Mouse (Mus musculus) intestine, embryonic 16.5 days (tissue): ENCODE results near the gene Nop53. TPM values are rescaled to one million over a fixed set of nuclear protein-coding genes. Genes with fewer than 3 reads are reported as not detected.

ENCODE experiments used
- ATAC-seq: fragments of 200-750 bp; cut with Nextera tagmentation; 2 replicates; pipeline ENCODE4 v1.8.0; 2017; ENCODE audit warnings: moderate TSS enrichment, moderate library complexity
- H3K27ac ChIP-seq: fragments of 300-500 bp; sonication (generic); 2 replicates; pipeline ENCODE4 v1.5.1; 2014; ENCODE audit warnings: mild to moderate bottlenecking, low read length
- H3K27me3 ChIP-seq: fragments of 300-500 bp; sonication (generic); replicated peaks from 2 replicates; pipeline ENCODE4 v1.6.1; 2014; ENCODE audit warnings: low read length, control low read depth, mixed read lengths; ENCODE audit not compliant: control insufficient read depth, insufficient read depth
- H3K36me3 ChIP-seq: fragments of 300-500 bp; sonication (generic); 2 replicates; pipeline ENCODE4 v1.6.1; 2014; ENCODE audit warnings: low read length, control low read depth; ENCODE audit not compliant: control insufficient read depth, insufficient read depth
- H3K4me1 ChIP-seq: fragments of 300-500 bp; sonication (generic); 2 replicates; pipeline ENCODE4 v1.6.1; 2014; ENCODE audit warnings: low read length, control low read depth, mixed read lengths; ENCODE audit not compliant: control insufficient read depth, insufficient read depth
- H3K4me2 ChIP-seq: fragments of 300-500 bp; sonication (generic); 2 replicates; pipeline ENCODE4 v1.6.1; 2014; ENCODE audit warnings: low read depth, low read length, control low read depth
- H3K4me3 ChIP-seq: fragments of 300-500 bp; sonication (generic); 2 replicates; pipeline ENCODE4 v1.5.1; 2014; ENCODE audit warnings: mild to moderate bottlenecking, low read length
- H3K9ac ChIP-seq: fragments of 300-500 bp; sonication (generic); 2 replicates; pipeline ENCODE4 v1.6.1; 2014; ENCODE audit warnings: low read depth, low read length
- H3K9me3 ChIP-seq: fragments of 300-500 bp; sonication (generic); 2 replicates; pipeline ENCODE4 v1.6.1; 2016; ENCODE audit warnings: low read length, control low read depth; ENCODE audit not compliant: control insufficient read depth
- WGBS: fragments of 180-500 bp; shearing (Covaris S2); extraction: QIAGEN DNeasy Blood & Tissue Kit; methylation state at CpG from one replicate; pipeline ENCODE4 v1.1.7; 2014; 5-methylcytosine and 5-hydroxymethylcytosine counted together
- polyA plus RNA-seq: library from polyadenylated mRNA; unstranded; fragments of >200 nt; fragmentation: Nextera tagmentation; extraction: Ambion mirVana; gene quantifications from 2 replicates; pipeline ENCODE4 v1.2.1, GENCODE M21; 2015

Gene Nop53
- 153 and 156 TPM in 2 replicates for polyA plus RNA-seq

DNA sequence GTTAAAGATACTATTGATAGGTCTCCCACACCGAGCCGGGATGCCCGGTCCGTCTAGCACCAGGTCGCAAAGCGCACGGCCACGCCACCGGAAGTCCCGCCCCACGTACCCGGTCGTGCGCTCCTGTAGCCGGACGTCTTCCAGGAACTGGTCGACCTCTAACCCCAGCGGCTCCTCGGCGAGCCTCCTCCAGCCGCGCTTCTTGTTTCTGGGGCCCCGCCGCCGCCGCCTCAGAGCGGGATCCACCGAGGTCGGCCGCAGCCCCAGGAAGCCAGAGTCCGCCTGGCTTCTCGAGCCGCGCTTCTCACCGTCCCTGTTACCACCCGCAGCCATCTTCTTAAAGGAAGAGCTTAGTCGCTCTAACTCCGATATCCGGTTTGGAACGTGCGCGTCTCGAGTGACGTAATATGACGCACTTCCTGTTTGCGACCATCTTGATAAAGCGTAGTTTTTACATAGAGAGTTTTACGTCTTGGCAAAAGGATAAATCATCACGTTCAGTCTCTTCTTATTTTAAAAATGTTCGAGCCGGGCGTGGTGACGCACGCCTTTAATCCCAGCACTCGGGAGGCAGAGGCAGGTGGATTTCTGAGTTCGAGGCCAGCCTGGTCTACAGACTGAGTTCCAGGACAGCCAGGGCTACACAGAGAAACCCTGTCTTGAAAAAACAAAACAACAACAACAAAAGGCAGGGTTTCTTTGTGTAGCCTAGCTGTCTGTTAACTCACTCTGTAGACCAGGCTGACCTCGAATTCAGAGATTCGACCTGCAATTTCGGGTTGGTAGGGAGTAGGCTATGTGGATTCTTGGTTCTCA lies at the start of gene Nop53:
Nop53 (minus strand) TSS at position 354 of the 816 bp plus-strand sequence.
- peak; percentile 92 for ATAC-seq
- H3K4me2 ChIP-seq, result peak within 1 kb of the TSS; percentile 69
- peak within 1 kb of the TSS; percentile 78 for H3K9ac ChIP-seq
- WGBS, result 1% methylated on average over 59 of the region's 59 CpGs
- H3K27ac ChIP-seq, result peak within 1 kb of the TSS; percentile 96
- H3K9me3 ChIP-seq, result no peaks in the 10 kb centered on the region
- peak within 1 kb of the TSS; percentile 74 for H3K4me3 ChIP-seq
- peaks cover 14% of the 10 kb centered on the region for H3K36me3 ChIP-seq
- H3K27me3 ChIP-seq, result no peaks in the 10 kb centered on the region
- H3K4me1 ChIP-seq, result peaks cover 23% of the 10 kb centered on the region

DNA sequence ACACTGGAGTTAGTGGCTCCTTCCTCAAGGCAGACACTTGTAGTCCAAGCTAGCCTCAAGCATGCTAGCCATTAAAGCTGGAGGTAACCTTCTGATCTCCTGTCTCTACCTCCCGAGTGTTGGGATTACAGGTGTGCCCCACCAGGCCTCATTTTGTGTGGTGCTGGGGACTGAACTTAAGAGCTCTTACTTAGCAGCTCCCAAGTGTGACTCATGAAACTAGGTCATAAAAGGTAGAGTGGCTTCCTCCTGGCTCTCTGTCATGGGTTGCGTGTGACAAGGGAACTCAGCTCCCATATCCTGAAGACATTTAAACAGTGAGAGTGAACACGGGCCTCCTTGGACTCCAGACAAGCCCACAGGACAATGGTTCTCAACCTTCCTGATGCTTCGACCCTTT lies 47.9 kb upstream of the Nop53 start:
- WGBS, result 78% methylated on average over 4 of the region's 4 CpGs
- peak; percentile 75 for ATAC-seq
- Histone ChIP-seq H3K9ac (no peak overlapping the region), H3K36me3 (peaks cover 14% of the 10 kb centered on the region), H3K4me3 (no peak overlapping the region), H3K27me3 (no peaks in the 10 kb centered on the region), H3K4me1 (peaks cover 11% of the 10 kb centered on the region), H3K27ac (peak overlapping the region; percentile 82), H3K4me2 (no peak overlapping the region), H3K9me3 (no peaks in the 10 kb centered on the region)

DNA sequence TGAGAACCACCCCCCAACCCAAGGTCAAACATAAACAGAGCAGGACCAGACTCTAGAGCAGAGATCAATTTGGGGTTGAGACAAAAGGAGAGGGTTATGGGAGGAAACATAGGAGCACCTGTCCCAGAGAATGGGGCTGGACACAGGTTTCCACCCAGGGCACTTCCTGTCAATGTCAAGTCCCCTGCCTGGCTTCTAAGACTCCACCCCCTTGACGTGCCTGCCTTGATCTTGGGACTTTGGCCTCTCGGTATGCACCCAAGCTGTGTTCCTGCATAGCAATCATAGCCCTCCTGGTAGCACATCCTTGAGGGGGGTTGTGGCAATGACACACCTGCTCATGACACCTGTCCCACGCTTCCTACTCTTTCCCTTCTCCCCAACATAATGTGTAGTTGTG lies 47.3 kb upstream of the Nop53 start:
- Histone ChIP-seq H3K4me1 (peaks cover 11% of the 10 kb centered on the region), H3K27ac (peak overlapping the region; percentile 82), H3K36me3 (peaks cover 20% of the 10 kb centered on the region), H3K9ac (no peak overlapping the region), H3K9me3 (no peaks in the 10 kb centered on the region), H3K4me2 (no peak overlapping the region), H3K4me3 (no peak overlapping the region), H3K27me3 (no peaks in the 10 kb centered on the region)
- WGBS, result 59% methylated on average over 3 of the region's 3 CpGs
- peak; percentile 86 for ATAC-seq

DNA sequence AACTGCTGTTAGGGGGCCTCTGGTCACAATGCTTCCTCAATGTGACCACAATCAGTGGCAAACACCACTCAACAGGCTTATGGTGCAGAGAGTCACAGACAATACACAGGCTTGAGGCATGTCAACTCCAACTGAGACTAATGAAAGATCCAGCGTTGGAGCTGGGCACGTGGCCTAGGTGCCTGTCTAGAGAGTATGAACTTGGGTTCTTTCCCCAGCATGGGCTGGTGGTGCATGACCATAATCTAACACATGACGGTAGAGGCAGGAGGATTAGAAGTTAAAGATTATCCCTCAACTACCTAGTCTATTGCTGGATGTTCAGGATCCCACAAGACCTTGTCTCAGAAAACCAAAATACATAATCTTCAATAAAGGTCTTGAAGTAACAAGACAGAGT lies 45.9 kb upstream of the Nop53 start:
- Histone ChIP-seq H3K4me3 (no peak overlapping the region), H3K36me3 (peaks cover 30% of the 10 kb centered on the region), H3K27ac (no peak overlapping the region), H3K27me3 (no peaks in the 10 kb centered on the region), H3K4me2 (no peak overlapping the region), H3K9ac (no peak overlapping the region), H3K4me1 (peaks cover 11% of the 10 kb centered on the region), H3K9me3 (no peaks in the 10 kb centered on the region)
- WGBS, result 90% methylated on average over 3 of the region's 3 CpGs
- no peak for ATAC-seq

DNA sequence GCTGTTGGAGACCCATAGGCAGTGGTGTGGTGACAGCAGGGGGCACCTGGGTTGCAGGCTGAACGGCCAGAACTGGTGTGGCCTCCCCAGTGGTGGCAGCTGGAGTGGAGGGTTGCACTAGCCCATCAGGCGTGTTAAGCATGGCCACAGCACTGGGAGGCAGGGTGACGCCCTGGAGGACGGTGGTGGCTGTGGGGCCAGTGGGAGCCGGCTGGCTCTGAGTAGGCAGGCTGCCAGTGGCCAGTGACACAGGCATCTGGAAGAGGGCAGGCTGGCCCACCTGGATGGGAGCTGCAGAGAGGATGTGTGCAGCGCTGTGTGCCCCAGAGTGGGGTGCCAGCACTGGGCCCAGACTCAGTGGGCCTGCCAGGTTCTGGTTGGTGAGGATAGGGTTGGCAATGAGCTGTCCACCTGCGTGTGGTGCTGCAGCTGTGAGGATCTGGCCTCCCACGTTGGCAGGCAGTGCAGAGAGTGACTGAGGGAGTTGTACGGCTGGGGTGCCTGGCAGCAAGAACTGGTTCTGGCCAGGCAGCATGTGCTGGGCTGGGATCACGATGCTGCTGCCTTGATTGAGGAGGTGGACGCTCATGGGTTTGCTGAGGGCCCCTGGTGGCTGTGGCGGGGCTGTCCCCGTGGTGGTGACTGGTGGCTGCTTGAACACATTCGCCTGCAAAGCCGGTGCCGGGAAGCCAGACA lies 41.9 kb upstream of the Nop53 start:
- H3K27me3 ChIP-seq, result no peaks in the 10 kb centered on the region
- H3K9me3 ChIP-seq, result no peaks in the 10 kb centered on the region
- no peak overlapping the region for H3K9ac ChIP-seq
- ATAC-seq, result no peak
- H3K4me2 ChIP-seq, result no peak overlapping the region
- H3K4me3 ChIP-seq, result no peak overlapping the region
- no peak overlapping the region for H3K27ac ChIP-seq
- 0 out of 2 replicates have a peak, but pooled peaks cover 2% of the 10 kb centered on the region for H3K4me1 ChIP-seq
- 87% methylated on average over 16 of the region's 16 CpGs for WGBS
- peaks cover 26% of the 10 kb centered on the region for H3K36me3 ChIP-seq

DNA sequence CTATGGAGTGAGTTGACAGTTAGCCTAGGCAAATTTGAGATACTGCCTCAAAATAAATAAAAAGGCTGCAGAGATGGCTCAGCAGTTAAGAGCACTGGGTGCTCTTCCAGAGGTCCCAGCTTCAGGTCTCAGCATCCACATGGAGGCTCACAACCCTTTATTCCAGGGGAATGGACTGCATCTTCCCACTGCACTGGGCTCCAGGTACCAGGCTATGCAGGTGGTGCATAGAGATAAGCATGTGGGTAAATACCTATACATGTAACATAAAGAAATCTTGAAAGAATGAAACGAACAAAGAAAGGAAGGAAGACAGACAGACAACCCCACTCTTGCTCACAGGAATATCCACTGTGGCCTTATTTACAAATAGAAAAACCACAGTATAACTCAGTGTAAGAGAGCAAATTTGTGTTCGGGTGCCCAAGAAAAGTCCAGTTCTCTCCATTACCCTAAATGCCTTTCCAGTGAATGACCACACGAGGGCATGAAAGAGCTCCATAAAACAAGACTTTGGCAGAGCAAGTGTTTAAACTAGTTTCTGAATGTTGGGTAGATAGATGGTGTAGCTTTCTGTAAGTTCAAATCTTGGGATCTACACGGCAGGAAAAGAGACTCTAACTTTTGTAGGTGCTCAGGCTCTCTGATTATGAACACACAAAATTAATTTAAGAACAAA lies 37.0 kb upstream of the Nop53 start:
- Histone ChIP-seq H3K9ac (no peak overlapping the region), H3K36me3 (peaks cover 14% of the 10 kb centered on the region), H3K27me3 (no peaks in the 10 kb centered on the region), H3K4me3 (no peak overlapping the region), H3K27ac (no peak overlapping the region), H3K4me1 (0 out of 2 replicates have a peak, but pooled peaks cover 2% of the 10 kb centered on the region), H3K4me2 (no peak overlapping the region), H3K9me3 (no peaks in the 10 kb centered on the region)
- 0 out of 2 replicates have a peak, but pooled peaks have one; percentile 29 for ATAC-seq
- WGBS, result 37% methylated on average over 4 of the region's 4 CpGs

DNA sequence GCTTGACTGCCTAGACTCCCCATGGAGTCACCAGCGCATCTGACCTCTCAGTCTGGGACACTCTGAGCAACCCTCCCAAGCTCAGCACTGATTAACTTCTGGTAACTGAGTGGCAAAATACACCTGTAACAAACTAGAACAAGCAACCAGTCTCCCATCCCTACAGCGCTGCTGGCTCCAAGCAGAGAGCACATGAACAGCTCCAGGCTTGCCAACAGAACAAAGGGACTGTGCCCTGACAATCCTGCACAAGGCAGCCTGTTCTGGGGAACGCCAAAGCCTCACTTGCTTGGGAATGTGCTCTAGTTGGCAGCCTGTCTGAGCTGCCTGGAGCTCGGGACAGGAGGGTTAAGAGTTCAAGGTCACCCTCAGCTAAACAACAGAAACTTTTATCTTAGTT lies 35.7 kb upstream of the Nop53 start:
- no peaks in the 10 kb centered on the region for H3K27me3 ChIP-seq
- ATAC-seq, result no peak
- no peak overlapping the region for H3K4me2 ChIP-seq
- H3K4me3 ChIP-seq, result no peak overlapping the region
- H3K36me3 ChIP-seq, result peaks cover 7% of the 10 kb centered on the region
- no peak overlapping the region for H3K9ac ChIP-seq
- WGBS, result 71% methylated on average over 4 of the region's 4 CpGs
- 0 out of 2 replicates have a peak, but pooled peaks cover 2% of the 10 kb centered on the region for H3K4me1 ChIP-seq
- H3K9me3 ChIP-seq, result no peaks in the 10 kb centered on the region
- no peak overlapping the region for H3K27ac ChIP-seq

DNA sequence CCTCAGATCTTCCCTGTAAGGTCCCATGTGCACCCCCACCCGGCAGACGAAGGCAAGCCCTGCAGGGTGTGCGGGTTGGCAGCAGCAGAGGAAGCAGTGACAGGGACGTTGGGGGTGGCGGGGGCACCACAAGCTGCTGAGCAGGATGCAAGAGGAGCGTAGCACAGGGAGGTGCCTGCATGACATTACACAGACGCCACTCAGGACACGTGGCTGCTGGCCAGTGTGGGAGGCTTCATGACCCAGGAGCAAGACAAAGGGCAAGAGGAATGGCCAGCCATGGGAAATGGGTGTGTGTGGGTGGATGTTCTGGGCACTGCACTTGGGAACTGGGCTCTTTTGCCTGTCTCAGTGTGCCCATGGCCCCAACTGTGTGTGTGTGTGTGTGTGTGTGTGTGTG lies 34.4 kb upstream of the Nop53 start:
- ATAC-seq, result peak; percentile 25; the same call in 1 of the 2 replicates
- no peak overlapping the region for H3K9ac ChIP-seq
- 75% methylated on average over 8 of the region's 8 CpGs for WGBS
- peaks cover 7% of the 10 kb centered on the region for H3K36me3 ChIP-seq
- 0 out of 2 replicates have a peak, but pooled peaks cover 2% of the 10 kb centered on the region for H3K4me1 ChIP-seq
- no peak overlapping the region for H3K27ac ChIP-seq
- H3K4me3 ChIP-seq, result no peak overlapping the region
- H3K9me3 ChIP-seq, result no peaks in the 10 kb centered on the region
- no peaks in the 10 kb centered on the region for H3K27me3 ChIP-seq
- no peak overlapping the region for H3K4me2 ChIP-seq

DNA sequence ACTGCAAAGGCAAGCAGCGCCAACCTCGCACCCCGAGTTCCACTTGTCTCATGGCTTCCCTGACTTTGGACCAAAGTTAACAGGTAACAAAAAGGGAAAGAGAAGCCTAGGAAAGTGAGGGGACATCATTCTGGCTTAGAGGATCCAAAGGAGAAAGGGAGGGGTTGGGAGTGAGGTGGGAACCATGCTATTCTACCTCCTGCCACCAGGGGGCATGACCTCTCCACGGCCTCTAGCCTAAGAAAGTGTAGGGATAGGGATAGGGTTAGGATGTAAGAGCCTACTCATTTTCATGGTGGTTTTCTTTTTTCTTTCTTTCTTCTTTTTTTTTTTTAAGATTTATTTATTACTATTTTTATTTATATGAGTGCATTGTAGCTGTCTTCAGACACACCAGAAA lies 30.0 kb upstream of the Nop53 start:
- no peaks in the 10 kb centered on the region for H3K9me3 ChIP-seq
- no peak overlapping the region for H3K27ac ChIP-seq
- no peak overlapping the region for H3K4me3 ChIP-seq
- peak; percentile 51 for ATAC-seq
- 75% methylated on average over 4 of the region's 4 CpGs for WGBS
- 0 out of 2 replicates have a peak, but pooled peaks cover 2% of the 10 kb centered on the region for H3K4me1 ChIP-seq
- H3K27me3 ChIP-seq, result no peaks in the 10 kb centered on the region
- H3K4me2 ChIP-seq, result no peak overlapping the region
- H3K36me3 ChIP-seq, result peaks cover 25% of the 10 kb centered on the region
- H3K9ac ChIP-seq, result no peak overlapping the region
